Mouse (Mus musculus) T-cell, adult 66 days (primary cell): ENCODE measurements around the gene Clk1. TPM values are rescaled to one million over a fixed set of nuclear protein-coding genes. Genes with fewer than 3 reads are reported as not detected.

Experiments
- total RNA-seq, 2 experiments: library from RNA; stranded (reverse); gene quantifications; 3 replicates in 1 of 2; 4 replicates in 1 of 2; pipeline ENCODE4 v1.2.4; 2023

Clk1 gene
- total RNA-seq: 1,000 to 10,000 TPM; 1,400 to 1,605 TPM

DNA sequence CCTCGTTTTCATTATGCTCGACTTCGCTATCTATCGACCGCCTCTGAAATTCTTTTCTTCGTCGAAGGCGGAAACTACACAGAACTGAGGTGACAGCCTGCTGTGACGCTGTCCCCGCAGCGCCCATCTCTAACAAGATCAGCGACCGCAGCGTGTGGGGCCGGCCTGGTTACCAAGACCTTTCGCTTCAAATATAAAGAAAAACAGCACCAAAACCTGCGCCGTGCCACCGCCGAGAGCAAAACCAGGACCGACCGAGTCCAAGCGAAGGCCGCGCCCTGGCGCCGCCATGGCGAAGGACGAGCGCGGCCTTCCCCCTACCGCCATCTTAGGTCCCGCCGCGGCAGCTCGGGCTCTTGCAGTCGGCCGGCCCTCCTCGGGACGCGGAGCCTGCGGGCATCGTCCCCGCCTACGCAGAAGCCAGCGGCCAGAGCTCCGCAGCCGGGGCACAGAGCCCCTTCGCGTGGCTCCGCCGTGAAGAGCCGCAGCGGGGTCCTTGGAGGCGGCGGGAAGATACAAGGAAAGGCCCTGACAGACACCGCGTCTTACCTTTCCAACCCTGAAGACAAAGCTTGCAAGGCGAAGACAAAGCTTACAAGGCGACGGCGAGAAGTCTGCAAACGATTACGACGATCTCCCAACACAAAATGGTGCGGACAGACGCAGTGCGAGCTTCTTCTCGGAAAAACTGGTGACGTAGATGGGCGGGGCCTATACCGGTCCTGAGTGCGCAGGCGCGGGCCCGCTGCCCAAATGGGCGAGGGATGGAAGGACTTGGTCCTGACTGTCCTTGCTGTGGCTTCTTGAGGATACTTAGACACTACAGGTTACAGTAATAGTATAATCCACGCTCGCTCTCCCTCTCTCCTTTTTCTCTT lies at the start of gene Clk1:
Gene Clk1, minus strand, starts transcription at position 696 of the 878 bp plus-strand sequence.

DNA sequence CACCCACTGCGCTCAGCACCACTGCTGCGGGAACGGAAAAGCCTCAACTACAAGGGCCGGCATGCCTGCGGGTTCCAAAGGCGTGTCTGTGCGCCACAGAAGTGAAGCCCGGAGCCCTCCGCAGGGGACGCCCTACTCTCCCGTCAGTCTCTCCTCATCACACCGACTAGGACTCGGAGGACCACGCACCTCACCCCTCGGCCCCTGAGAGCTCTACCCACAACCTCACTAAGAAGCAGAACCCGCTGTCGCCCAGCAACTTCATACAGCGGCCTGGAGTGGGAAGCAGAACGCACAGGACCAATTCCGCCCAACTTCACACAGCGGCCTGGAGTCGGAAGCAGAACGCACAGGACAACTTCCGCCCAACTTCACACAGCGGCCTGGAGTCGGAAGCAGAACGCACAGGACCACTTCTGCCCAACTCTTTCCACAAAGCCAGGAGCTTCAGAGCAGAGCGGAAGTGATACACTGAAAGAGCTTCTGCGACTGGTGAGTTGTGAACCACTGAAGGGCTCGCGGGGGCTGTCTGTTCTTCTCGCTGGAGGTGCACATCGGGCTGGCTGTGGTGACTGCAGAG lies 21.4 kb upstream of the Clk1 start, which contains the start of the genes Nif3l1 and Ppil3:
Gene Nif3l1, plus strand, starts transcription at position 9 of the 580 bp plus-strand sequence.
Gene Ppil3, minus strand, starts transcription at position 344 of the 580 bp plus-strand sequence.

DNA sequence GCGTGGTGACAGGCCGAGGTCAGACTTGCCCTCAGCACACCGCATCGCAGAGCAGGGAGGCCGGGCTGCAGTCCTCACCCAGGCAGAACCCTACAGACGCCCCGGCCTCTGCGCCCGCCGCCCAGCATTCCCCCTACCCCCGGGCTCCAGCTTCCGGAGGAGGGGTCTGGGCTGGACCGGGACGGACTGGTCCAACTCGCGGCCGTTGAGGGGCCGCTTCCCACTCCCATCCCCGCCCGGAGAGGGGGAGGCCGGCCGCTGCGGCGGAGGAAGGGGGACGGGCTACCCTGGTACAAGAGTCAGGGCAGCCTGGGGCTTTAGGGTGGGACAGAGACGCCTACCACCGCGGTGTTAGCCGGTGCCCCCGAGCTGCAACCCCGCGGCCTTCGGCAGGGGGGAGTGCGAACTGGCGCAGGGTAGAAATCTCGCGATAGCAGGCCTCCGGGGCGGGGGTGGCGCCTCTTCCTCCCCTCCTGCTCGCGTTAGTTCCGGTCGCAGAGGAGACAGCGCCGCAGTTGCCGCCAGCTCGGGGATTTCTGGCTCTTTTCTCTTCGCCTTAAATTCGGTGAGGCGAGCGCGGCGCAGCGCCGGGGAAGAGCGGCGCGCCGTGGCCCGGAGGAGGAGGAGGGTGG lies 31.1 kb downstream of the Clk1 start, which contains the start of gene Bzw1:
Gene Bzw1, plus strand, starts transcription at position 247 of the 632 bp plus-strand sequence.

Other genes starting within 250 kb of the Clk1 start
- not detected for gene Aox4, start 213.7 kb downstream of the Clk1 start, total RNA-seq
- gene Aox2, start 145.7 kb downstream of the Clk1 start, total RNA-seq: under 1 TPM; 0.12 to 0.23 TPM
- gene Bzw1, start 31.2 kb downstream of the Clk1 start, total RNA-seq: 100 to 1,000 TPM; 174 to 176 TPM
- gene Nif3l1, start 21.1 kb upstream of the Clk1 start, total RNA-seq: 10 to 100 TPM; 35.8 to 49.2 TPM
- 10 to 100 TPM; 37.3 to 43.5 TPM for gene Ppil3, start 21.4 kb upstream of the Clk1 start, total RNA-seq
- gene Orc2, start 81.0 kb upstream of the Clk1 start, total RNA-seq: 10 to 100 TPM; 22.9 to 27.1 TPM
- 10 to 100 TPM; 13.4 to 24.7 TPM for gene Fam126b, start 162.3 kb upstream of the Clk1 start, total RNA-seq
- gene Ndufb3, start 162.3 kb upstream of the Clk1 start, total RNA-seq: 10 to 100 TPM; 35.4 to 46.4 TPM